Mouse (Mus musculus) MEL (cell line): ENCODE measurements around the gene Nfkbil1. TPM values are rescaled to one million over a fixed set of nuclear protein-coding genes. Genes with fewer than 3 reads are reported as not detected.
A peak's percentile ranks its signal among the peaks of the same experiment; 100 is the strongest.

ENCODE experiments used
- DNase-seq: peaks from one replicate; pipeline ENCODE4 v3.0.0; 2011; ENCODE audit warnings: low read depth, low spot score
- H3K27ac ChIP-seq: 2 replicates; pipeline ENCODE4 v1.5.1; 2012; ENCODE audit warnings: low read depth, mild to moderate bottlenecking, control low read depth, low read length, moderate library complexity; ENCODE audit not compliant: control insufficient read depth
- H3K27me3 ChIP-seq, 2 experiments: fragments of 150-350 bp in 1 of 2; sonication (generic) in 1 of 2; 2 replicates each; pipeline ENCODE4 v1.6.1; 2012; ENCODE audit warnings: low read length in 2 of 2, mild to moderate bottlenecking in 2 of 2, improper control_type of control experiment in 1 of 2, moderate library complexity in 1 of 2; ENCODE audit not compliant: insufficient read depth in 2 of 2, control insufficient read depth in 1 of 2
- H3K36me3 ChIP-seq, 2 experiments: 2 replicates each; pipeline ENCODE4 v1.6.1; 2012 to 2014; ENCODE audit warnings: low read length in 2 of 2, improper control_type of control experiment in 1 of 2, inconsistent platforms in 1 of 2, mild to moderate bottlenecking in 1 of 2; ENCODE audit not compliant: insufficient read depth in 2 of 2, control insufficient read depth in 1 of 2
- H3K4me1 ChIP-seq, 2 experiments: fragments of 150-350 bp in 1 of 2; sonication (generic) in 1 of 2; 2 replicates each; pipeline ENCODE4 v1.6.1; 2012; ENCODE audit warnings: low read length in 2 of 2, improper control_type of control experiment in 1 of 2, mild to moderate bottlenecking in 1 of 2; ENCODE audit not compliant: insufficient read depth in 2 of 2, control insufficient read depth in 1 of 2
- H3K4me3 ChIP-seq, 2 experiments: fragments of 150-350 bp in 1 of 2; sonication (generic) in 1 of 2; 2 replicates each; pipeline ENCODE4 v1.5.1; 2012; ENCODE audit warnings: low read depth in 2 of 2, low read length in 2 of 2, mild to moderate bottlenecking in 2 of 2, moderate library complexity in 2 of 2, control low read depth in 1 of 2, improper control_type of control experiment in 1 of 2; ENCODE audit not compliant: control insufficient read depth in 1 of 2, insufficient read depth in 1 of 2
- H3K79me2 ChIP-seq: 2 replicates; pipeline ENCODE4 v1.6.1; 2012; ENCODE audit warnings: mild to moderate bottlenecking, low read length, moderate library complexity; ENCODE audit not compliant: control insufficient read depth, poor library complexity, insufficient read depth
- H3K9ac ChIP-seq: 2 replicates; pipeline ENCODE4 v1.6.1; 2012; ENCODE audit warnings: low read depth, mild to moderate bottlenecking, control low read depth, low read length, moderate library complexity; ENCODE audit not compliant: control insufficient read depth, poor library complexity, severe bottlenecking
- H3K9me3 ChIP-seq: fragments of 150-350 bp; sonication (generic); replicated peaks from 2 replicates; pipeline ENCODE4 v1.6.1; 2012; ENCODE audit warnings: mild to moderate bottlenecking, low read length, improper control_type of control experiment, moderate library complexity; ENCODE audit not compliant: insufficient read depth
- BHLHE40 ChIP-seq: IDR thresholded peaks from 2 replicates; pipeline ENCODE4 v1.6.1; 2012; ENCODE audit warnings: low read depth, mild to moderate bottlenecking, inconsistent platforms, low read length, improper control_type of control experiment, borderline replicate concordance
- CHD1 ChIP-seq: IDR thresholded peaks from 2 replicates; pipeline ENCODE4 v1.6.1; 2012; ENCODE audit warnings: low read depth, mild to moderate bottlenecking, inconsistent platforms, low read length, improper control_type of control experiment
- CTCF ChIP-seq, 3 experiments: IDR thresholded peaks in 2 of 3; conservative IDR thresholded peaks in 1 of 3; 2 replicates each; pipeline ENCODE4 v1.5.1; 2011 to 2012; ENCODE audit warnings: low read length in 3 of 3, low read depth in 2 of 3, mild to moderate bottlenecking in 2 of 3, improper control_type of control experiment in 1 of 3, inconsistent platforms in 1 of 3, mixed read lengths in 1 of 3, moderate library complexity in 1 of 3; ENCODE audit not compliant: control insufficient read depth in 1 of 3, insufficient read depth in 1 of 3, poor library complexity in 1 of 3, severe bottlenecking in 1 of 3
- E2F4 ChIP-seq: IDR thresholded peaks from 2 replicates; pipeline ENCODE4 v1.6.1; 2011; ENCODE audit warnings: low read depth, low read length, improper control_type of control experiment, borderline replicate concordance
- ELF1 ChIP-seq: IDR thresholded peaks from 2 replicates; pipeline ENCODE4 v1.6.1; 2014; ENCODE audit warnings: low read depth, mild to moderate bottlenecking, inconsistent platforms, low read length, improper control_type of control experiment, moderate library complexity
- EP300 ChIP-seq, 2 experiments: IDR thresholded peaks; 2 replicates each; pipeline ENCODE4 v1.6.1; 2011; ENCODE audit warnings: improper control_type of control experiment in 2 of 2, low read length in 2 of 2, low read depth in 1 of 2, mild to moderate bottlenecking in 1 of 2
- ETS1 ChIP-seq: IDR thresholded peaks from 2 replicates; pipeline ENCODE4 v1.6.1; 2012; ENCODE audit warnings: low read depth, mild to moderate bottlenecking, inconsistent platforms, low read length, improper control_type of control experiment, moderate library complexity
- GABPA ChIP-seq: IDR thresholded peaks from 2 replicates; pipeline ENCODE4 v1.6.1; 2012; ENCODE audit warnings: low read depth, mild to moderate bottlenecking, inconsistent platforms, low read length, improper control_type of control experiment, moderate library complexity
- GATA1 ChIP-seq: IDR thresholded peaks from 2 replicates; pipeline ENCODE4 v1.6.1; 2011; ENCODE audit warnings: low read depth, low read length, improper control_type of control experiment
- JUND ChIP-seq: IDR thresholded peaks from 2 replicates; pipeline ENCODE4 v1.6.1; 2011; ENCODE audit warnings: low read depth, mild to moderate bottlenecking, improper control_type of control experiment, low read length
- KAT2A ChIP-seq: conservative IDR thresholded peaks from 2 replicates; pipeline ENCODE4 v1.6.1; 2012; ENCODE audit warnings: low read depth, low read length, improper control_type of control experiment, inconsistent platforms
- MAFK ChIP-seq: IDR thresholded peaks from 2 replicates; pipeline ENCODE4 v1.6.1; 2011; ENCODE audit warnings: low read depth, mild to moderate bottlenecking, low read length, improper control_type of control experiment, borderline replicate concordance
- MAZ ChIP-seq: IDR thresholded peaks from 2 replicates; pipeline ENCODE4 v1.6.1; 2012; ENCODE audit warnings: low read depth, mild to moderate bottlenecking, inconsistent platforms, low read length, improper control_type of control experiment
- MEF2A ChIP-seq: IDR thresholded peaks from 2 replicates; pipeline ENCODE4 v1.6.1; 2014; ENCODE audit warnings: low read depth, mild to moderate bottlenecking, inconsistent platforms, low read length, improper control_type of control experiment; ENCODE audit not compliant: poor library complexity, insufficient replicate concordance, severe bottlenecking; ENCODE audit errors: extremely low read depth
- MXI1 ChIP-seq: IDR thresholded peaks from 2 replicates; pipeline ENCODE4 v1.6.1; 2011; ENCODE audit warnings: mild to moderate bottlenecking, low read depth, low read length, improper control_type of control experiment
- MYB ChIP-seq: IDR thresholded peaks from 2 replicates; pipeline ENCODE4 v1.6.1; 2011; ENCODE audit warnings: mild to moderate bottlenecking, low read depth, low read length, improper control_type of control experiment
- MYC ChIP-seq: IDR thresholded peaks from 2 replicates; pipeline ENCODE4 v1.6.1; 2011; ENCODE audit warnings: low read depth, mild to moderate bottlenecking, low read length, improper control_type of control experiment, moderate library complexity
- NRF1 ChIP-seq: IDR thresholded peaks from 2 replicates; pipeline ENCODE4 v1.6.1; 2014; ENCODE audit warnings: low read depth, mild to moderate bottlenecking, inconsistent platforms, low read length, improper control_type of control experiment, moderate library complexity; ENCODE audit not compliant: poor library complexity, insufficient read depth, severe bottlenecking
- POLR2A ChIP-seq, 2 experiments: IDR thresholded peaks; 2 replicates each; pipeline ENCODE4 v1.6.1; 2011 to 2012; ENCODE audit warnings: low read length in 2 of 2, mild to moderate bottlenecking in 2 of 2, control low read depth in 1 of 2, improper control_type of control experiment in 1 of 2, low read depth in 1 of 2, moderate library complexity in 1 of 2; ENCODE audit not compliant: control insufficient read depth in 1 of 2, insufficient read depth in 1 of 2, poor library complexity in 1 of 2
- POLR2AphosphoS2 ChIP-seq: IDR thresholded peaks from 2 replicates; pipeline ENCODE4 v1.6.1; 2011; ENCODE audit warnings: low read length, improper control_type of control experiment
- POLR2AphosphoS5 ChIP-seq: IDR thresholded peaks from 2 replicates; pipeline ENCODE4 v1.6.1; 2012; ENCODE audit warnings: low read depth, borderline replicate concordance, mild to moderate bottlenecking, inconsistent platforms, low read length, moderate library complexity, mixed read lengths
- RAD21 ChIP-seq: IDR thresholded peaks from 2 replicates; pipeline ENCODE4 v1.6.1; 2011; ENCODE audit warnings: mild to moderate bottlenecking, low read depth, low read length, improper control_type of control experiment
- RCOR1 ChIP-seq: IDR thresholded peaks from 2 replicates; pipeline ENCODE4 v1.6.1; 2012; ENCODE audit warnings: low read depth, mild to moderate bottlenecking, inconsistent platforms, low read length, improper control_type of control experiment
- TAL1 ChIP-seq: IDR thresholded peaks from 2 replicates; pipeline ENCODE4 v1.6.1; 2012; ENCODE audit warnings: mild to moderate bottlenecking, inconsistent platforms, low read length, moderate library complexity, mixed read lengths
- TBP ChIP-seq: IDR thresholded peaks from 2 replicates; pipeline ENCODE4 v1.8.0; 2011; ENCODE audit warnings: low read depth, low read length, improper control_type of control experiment
- TCF12 ChIP-seq: IDR thresholded peaks from 2 replicates; pipeline ENCODE4 v1.6.1; 2014; ENCODE audit warnings: low read depth, mild to moderate bottlenecking, inconsistent platforms, low read length, improper control_type of control experiment, moderate library complexity
- UBTF ChIP-seq: IDR thresholded peaks from 2 replicates; pipeline ENCODE4 v1.6.1; 2012; ENCODE audit warnings: low read depth, mild to moderate bottlenecking, inconsistent platforms, low read length, improper control_type of control experiment, moderate library complexity, borderline replicate concordance; ENCODE audit not compliant: insufficient read depth
- USF1 ChIP-seq: IDR thresholded peaks from 2 replicates; pipeline ENCODE4 v1.6.1; 2014; ENCODE audit warnings: low read depth, mild to moderate bottlenecking, inconsistent platforms, low read length, improper control_type of control experiment, moderate library complexity
- USF2 ChIP-seq, 2 experiments: IDR thresholded peaks; 2 replicates each; pipeline ENCODE4 v1.6.1; 2011 to 2012; ENCODE audit warnings: improper control_type of control experiment in 2 of 2, low read length in 2 of 2, borderline replicate concordance in 1 of 2, inconsistent platforms in 1 of 2, low read depth in 1 of 2, mild to moderate bottlenecking in 1 of 2; ENCODE audit not compliant: insufficient read depth in 1 of 2
- polyA plus RNA-seq, 2 experiments: library from polyadenylated mRNA; stranded (reverse) in 1 of 2; unstranded in 1 of 2; fragments of >175 nt in 1 of 2; fragments of >200 nt in 1 of 2; gene quantifications; 2 replicates each; pipeline versions ENCODE4 v1.2.1 to v1.2.4; 2012; ENCODE audit warnings: low replicate concordance in 2 of 2, low read depth in 1 of 2; ENCODE audit not compliant: insufficient read length in 2 of 2, insufficient read depth in 1 of 2, missing spikeins in 1 of 2
- total RNA-seq: library from RNA; depleted of rRNA; stranded (reverse); fragments of 300-350 nt; gene quantifications from 2 replicates; pipeline ENCODE4 v1.2.3, GENCODE M21; 2012

Gene Nfkbil1
- total and polyA plus RNA-seq, 3 experiments, result 10.3 to 26.0 TPM; not detected in 1

DNA sequence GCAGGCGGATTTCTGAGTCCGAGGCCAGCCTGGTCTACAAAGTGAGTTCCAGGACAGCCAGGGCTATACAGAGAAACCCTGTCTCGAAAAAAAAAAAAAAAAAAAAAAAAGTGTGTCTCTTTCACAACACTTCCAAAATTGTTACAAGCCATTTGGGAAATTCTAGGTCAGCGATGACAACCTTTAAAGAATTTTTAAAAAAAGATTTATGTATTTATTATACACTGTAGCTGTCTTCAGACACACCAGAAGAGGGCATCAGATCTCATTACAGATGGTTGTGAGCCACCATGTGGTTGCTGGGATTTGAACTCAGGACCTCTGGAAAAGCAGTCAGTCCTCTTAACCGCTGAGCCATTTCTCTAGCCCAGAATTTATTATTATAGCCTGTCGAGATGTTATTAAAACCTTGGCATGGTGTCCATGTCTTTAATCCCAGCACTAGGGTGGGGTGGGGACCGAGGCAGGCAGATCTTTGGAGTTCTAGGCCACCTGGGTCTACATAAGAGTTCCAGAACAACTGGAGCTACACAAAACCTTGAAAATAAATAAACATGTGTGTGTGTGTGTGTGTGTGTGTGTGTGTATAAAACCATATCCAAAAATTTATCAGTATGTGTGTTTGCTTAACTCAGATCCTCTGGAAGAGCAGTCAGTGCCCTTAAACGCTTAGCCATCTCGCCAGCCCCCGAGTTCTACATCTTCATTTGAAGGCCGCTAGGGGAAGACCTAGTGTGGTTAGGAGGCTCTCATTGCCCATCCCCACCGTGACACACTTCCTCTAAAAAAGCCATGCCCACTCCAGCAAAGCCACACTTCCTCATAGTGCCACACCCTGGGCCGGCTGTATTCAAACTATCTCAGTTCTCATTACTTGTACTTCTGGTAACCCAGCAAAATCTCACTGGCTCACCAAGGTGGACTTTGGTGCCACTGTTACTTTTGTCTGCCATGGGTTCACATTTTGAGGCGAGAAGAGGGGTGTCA lies 23.2 kb upstream of the Nfkbil1 start (continued):
- TF ChIP-seq POLR2AphosphoS5, result no peak
- TF ChIP-seq RCOR1, result peak; percentile 32; the same call in 1 of the 2 replicates
- TF ChIP-seq MAFK, result no peak
- no peak for TF ChIP-seq RAD21
- TF ChIP-seq ETS1, result peak; percentile 80; the same call in 1 of the 2 replicates
- TF ChIP-seq MYB, result no peak
- TF ChIP-seq NRF1, result no peak

DNA sequence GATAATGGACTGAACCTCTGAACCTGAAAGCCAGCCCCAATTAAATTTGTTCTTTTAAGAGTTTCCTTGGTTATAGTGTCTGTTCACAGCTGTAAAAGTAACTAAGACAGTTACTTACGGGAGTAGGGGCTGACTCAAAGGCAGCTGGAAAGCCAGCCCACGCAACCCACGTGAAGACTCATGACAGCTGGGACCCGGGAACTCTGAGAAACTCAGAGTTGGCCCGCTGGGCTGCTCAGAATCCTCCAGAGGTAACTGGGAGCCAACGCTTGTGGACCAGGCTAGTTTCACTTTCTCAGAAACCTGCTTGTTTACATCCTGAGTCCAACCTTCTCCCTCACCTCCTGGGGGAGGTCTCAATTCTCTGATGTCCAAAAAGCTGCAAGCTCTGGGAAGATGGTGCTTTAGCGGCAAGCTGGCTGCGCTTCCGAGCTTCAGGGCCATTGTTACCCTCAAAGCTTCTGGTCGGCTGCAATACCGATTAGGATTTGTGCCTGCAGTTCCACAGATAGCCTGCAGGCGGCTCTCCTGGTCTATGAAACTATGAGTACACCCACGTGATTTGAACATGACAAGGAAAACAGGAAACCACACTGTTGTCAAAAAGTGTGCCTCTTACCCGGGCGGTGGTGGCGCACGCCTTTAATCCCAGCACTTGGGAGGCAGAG lies 22.4 kb upstream of the Nfkbil1 start:
- H3K9ac ChIP-seq, result peak overlapping the region; percentile 80
- no peaks in the 10 kb centered on the region for H3K9me3 ChIP-seq
- peak; percentile 99 for DNase-seq
- H3K36me3 ChIP-seq, result peaks cover 0 to 8% of the 10 kb centered on the region in 2 experiments; a peak in 1 of 4 replicates
- peaks cover under 1% of the 10 kb centered on the region; the same call in 1 of the 2 replicates for H3K79me2 ChIP-seq
- peak overlapping the region; percentile 82 to 85 for H3K4me3 ChIP-seq
- H3K27ac ChIP-seq, result peak overlapping the region; percentile 71
- peaks cover 7 to 19% of the 10 kb centered on the region in 2 experiments for H3K4me1 ChIP-seq
- no peaks in the 10 kb centered on the region for H3K27me3 ChIP-seq
- no peak for TF ChIP-seq GABPA
- peak; percentile 88 to 92 (median 92) for TF ChIP-seq CTCF (IDR thresholded peaks at IDR 0.05 in 2 of 3, conservative IDR thresholded peaks at IDR 0.05 in 1 of 3; ENCODE audit: control insufficient read depth in 1 of 3, insufficient read depth in 1 of 3, low read depth in 2 of 3, low read length in 3 of 3, poor library complexity in 1 of 3, severe bottlenecking in 1 of 3)
- TF ChIP-seq MAFK, result no peak
- no peak for TF ChIP-seq E2F4
- TF ChIP-seq MYB, result no peak
- TF ChIP-seq MAZ, result no peak
- TF ChIP-seq JUND, result no peak
- no peak for TF ChIP-seq CHD1
- TF ChIP-seq NRF1, result no peak
- TF ChIP-seq POLR2AphosphoS5, result no peak
- TF ChIP-seq ELF1, result peak; percentile 81
- no peak for TF ChIP-seq KAT2A
- peak; percentile 94 for TF ChIP-seq USF1
- TF ChIP-seq POLR2A (IDR thresholded peaks at IDR 0.05; ENCODE audit: control insufficient read depth in 1 of 2, insufficient read depth in 1 of 2, low read depth in 1 of 2, low read length in 2 of 2, poor library complexity in 1 of 2), result peak in 1 of 2 experiments; percentile 40; a peak in 1 of 4 replicates
- 0 out of 4 replicates have a peak, but pooled peaks of 1 of the 2 experiments have one; percentile 10 for TF ChIP-seq EP300 (IDR thresholded peaks at IDR 0.05; ENCODE audit: low read depth in 1 of 2, low read length in 2 of 2)
- TF ChIP-seq POLR2AphosphoS2, result no peak
- no peak for TF ChIP-seq UBTF
- TF ChIP-seq MYC, result peak; percentile 91
- peak; percentile 54 for TF ChIP-seq TCF12
- TF ChIP-seq TAL1, result no peak
- peak; percentile 60; the same call in 1 of the 2 replicates for TF ChIP-seq TBP
- TF ChIP-seq USF2 (IDR thresholded peaks at IDR 0.05; ENCODE audit: borderline replicate concordance in 1 of 2, insufficient read depth in 1 of 2, low read depth in 1 of 2, low read length in 2 of 2), result peak in 1 of 2 experiments; percentile 82; a peak in 3 of 4 replicates
- TF ChIP-seq MXI1, result peak; percentile 99
- peak; percentile 94 for TF ChIP-seq BHLHE40
- no peak for TF ChIP-seq GATA1
- no peak for TF ChIP-seq MEF2A
